Mouse (Mus musculus): ENCODE measurements around the gene Zfp277.

DNA sequence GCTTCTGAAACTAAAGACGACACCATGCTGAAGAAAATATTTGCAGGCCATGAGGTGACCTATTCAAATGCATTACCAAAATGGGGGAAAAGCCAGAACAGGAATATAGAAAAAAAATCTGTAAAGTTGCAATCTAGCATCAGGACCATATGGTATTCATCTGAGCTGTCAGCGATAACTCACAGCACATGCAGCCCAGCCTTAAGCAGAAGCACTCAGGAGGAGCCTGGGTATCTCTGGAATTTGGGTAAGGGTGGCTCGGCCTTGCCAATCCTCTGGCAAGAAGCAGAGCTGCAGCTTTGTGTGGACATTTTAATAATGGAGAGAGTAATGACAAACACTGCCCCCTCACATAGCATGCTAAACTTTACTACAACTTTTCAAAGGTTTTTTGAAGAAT is 15.7 kb downstream of the Zfp277 start:
- TF ChIP-seq POLR2A (IDR thresholded peaks at IDR 0.05; ENCODE audit: borderline replicate concordance, extremely low read depth, low read depth, low read length) (no peak), CTCF (IDR thresholded peaks at IDR 0.05; ENCODE audit: insufficient read depth, low read length) (no peak)

Measured in lung, adult 2 months (tissue).